Mouse (Mus musculus): Measurements from ENCODE around the gene Kdm1a.

Gene Kdm1a

GRCm38 (mm10) chr4:136602568-136602967 is at the start of gene Kdm1a:
TSS of gene Kdm1a (minus strand) at chr4:136602723.
- peak; percentile 97 for DNase-seq (ENCODE audit: low read depth, low spot score)

GRCm38 (mm10) chr4:136651882-136652527 is 49.5 kb upstream of the Kdm1a start:
- DNase-seq (ENCODE audit: low read depth, low spot score): no peak

- peak; percentile 79 for DNase-seq (ENCODE audit: low read depth, low spot score)
Measured at GRCm38 (mm10) chr4:136651357-136651811, 48.9 kb upstream of the Kdm1a start.

GRCm38 (mm10) chr4:136650261-136650660 is 47.7 kb upstream of the Kdm1a start:
- DNase-seq (ENCODE audit: low read depth, low spot score): no peak

- DNase-seq (ENCODE audit: low read depth, low spot score): no peak
Measured at GRCm38 (mm10) chr4:136649480-136650196, 47.1 kb upstream of the Kdm1a start.

- DNase-seq (ENCODE audit: low read depth, low spot score): peak; percentile 86
Measured at GRCm38 (mm10) chr4:136648922-136649479, 46.5 kb upstream of the Kdm1a start.

- DNase-seq (ENCODE audit: low read depth, low spot score): no peak
Measured at GRCm38 (mm10) chr4:136638890-136639289, 36.4 kb upstream of the Kdm1a start.

GRCm38 (mm10) chr4:136638230-136638750 is 35.8 kb upstream of the Kdm1a start:
- no peak for DNase-seq (ENCODE audit: low read depth, low spot score)

- peak; percentile 52 for DNase-seq (ENCODE audit: low read depth, low spot score)
Measured at GRCm38 (mm10) chr4:136637563-136638229, 35.2 kb upstream of the Kdm1a start.

- no peak for DNase-seq (ENCODE audit: low read depth, low spot score)
Measured at GRCm38 (mm10) chr4:136636983-136637562, 34.5 kb upstream of the Kdm1a start.

GRCm38 (mm10) chr4:136636511-136636910 is 34.0 kb upstream of the Kdm1a start:
- DNase-seq (ENCODE audit: low read depth, low spot score): no peak

- no peak for DNase-seq (ENCODE audit: low read depth, low spot score)
Measured at GRCm38 (mm10) chr4:136635995-136636394, 33.5 kb upstream of the Kdm1a start.

- no peak for DNase-seq (ENCODE audit: low read depth, low spot score)
Measured at GRCm38 (mm10) chr4:136631237-136631994, 28.9 kb upstream of the Kdm1a start.

GRCm38 (mm10) chr4:136626590-136626989 is 24.1 kb upstream of the Kdm1a start:
- no peak for DNase-seq (ENCODE audit: low read depth, low spot score)

GRCm38 (mm10) chr4:136622388-136622787 is 19.9 kb upstream of the Kdm1a start, which contains the start of gene Lactbl1:
TSS of gene Lactbl1 (plus strand) at chr4:136622621.
- no peak for DNase-seq (ENCODE audit: low read depth, low spot score)

- DNase-seq (ENCODE audit: low read depth, low spot score): no peak
Measured at GRCm38 (mm10) chr4:136621956-136622355, 19.4 kb upstream of the Kdm1a start.

- peak; percentile 74 for DNase-seq (ENCODE audit: low read depth, low spot score)
Measured at GRCm38 (mm10) chr4:136621336-136621735, 18.8 kb upstream of the Kdm1a start.

- no peak for DNase-seq (ENCODE audit: low read depth, low spot score)
Measured at GRCm38 (mm10) chr4:136613657-136614056, 11.1 kb upstream of the Kdm1a start.

- no peak for DNase-seq (ENCODE audit: low read depth, low spot score)
Measured at GRCm38 (mm10) chr4:136610387-136610856, 7.9 kb upstream of the Kdm1a start, which contains the start of gene Tex46. TSS of gene Tex46 (plus strand) at chr4:136610437.

- no peak for DNase-seq (ENCODE audit: low read depth, low spot score)
Measured at GRCm38 (mm10) chr4:136605756-136606485, 3.4 kb upstream of the Kdm1a start.

Measured in mesoderm, embryonic 11.5 days (tissue).